Mouse (Mus musculus): ENCODE data around the gene Itgav.

GRCm38 (mm10) chr2:83766058-83766457 is 41.9 kb downstream of the Itgav start:
- no peak for TF ChIP-seq POLR2A (IDR thresholded peaks at IDR 0.05; ENCODE audit: low read depth, low read length)
- TF ChIP-seq CTCF (IDR thresholded peaks at IDR 0.05; ENCODE audit: extremely low read depth, insufficient read depth, insufficient read length, insufficient replicate concordance), result no peak
